Comparison of ENCODE assay signal across 24 mouse cellular contexts in genomic region chr2:19600860-19601259, GRCm38 (mm10). TPM values are rescaled to one million over a fixed set of nuclear protein-coding genes. Genes with fewer than 3 reads are reported as not detected.
"Had no signal": no experiment of that assay in that cellular context is flagged by ENCODE, and none has a peak within 500 bp of the region (broad histone marks: within the 10 kb centered on the region; RNA-seq: fewer than 3 reads in every experiment).

No protein-coding gene starts in this region.

- H3K4me3 ChIP-seq: liver, embryonic 13.5 days; liver, embryonic 15.5 days; lung, embryonic 15.5 days; megakaryocyte, embryonic 14.5 days; midbrain, embryonic 12.5 days; midbrain, embryonic 15.5 days; neural tube, embryonic 12.5 days; stomach, embryonic 15.5 days had no signal

- H3K4me2 ChIP-seq: liver, embryonic 11.5 days; liver, embryonic 13.5 days; liver, embryonic 15.5 days; lung, embryonic 15.5 days; midbrain, embryonic 12.5 days; midbrain, embryonic 15.5 days; neural tube, embryonic 12.5 days; stomach, embryonic 15.5 days had no signal

- DNase-seq: liver, embryonic 13.5 days; liver, postnatal 0 days; lung, adult 2 months; lung, postnatal 14 days; lung, postnatal 36 days; right cerebral cortex, postnatal 14 days had no signal

- H3K36me3 ChIP-seq: liver, embryonic 13.5 days; liver, embryonic 15.5 days; lung, embryonic 15.5 days; midbrain, embryonic 12.5 days; midbrain, embryonic 15.5 days; neural tube, embryonic 12.5 days; stomach, embryonic 15.5 days had no signal

- H3K27me3 ChIP-seq: liver, embryonic 13.5 days; liver, embryonic 15.5 days; lung, embryonic 15.5 days; megakaryocyte, embryonic 14.5 days; midbrain, embryonic 12.5 days; midbrain, embryonic 15.5 days; neural tube, embryonic 12.5 days; stomach, embryonic 15.5 days had no signal

RNA-seq across cellular contexts. Expression of gene 4921504E06Rik, which starts 47.1 kb away (rescaled TPM):
- total RNA-seq: megakaryocyte progenitor cell, adult 5-6 weeks; monocyte, adult 5-6 weeks; neutrophil, adult 5-6 weeks had no signal
- polyA plus RNA-seq: liver, embryonic 11.5 days; liver, embryonic 13.5 days; liver, embryonic 15.5 days; liver, postnatal 0 days; lung, adult 2 months; lung, embryonic 15.5 days; macrophage; midbrain, embryonic 12.5 days; midbrain, embryonic 15.5 days; midbrain, postnatal 0 days; neural tube, embryonic 12.5 days; neural tube, embryonic 14.5 days; spleen, adult 2 months; stomach, embryonic 15.5 days; stomach, postnatal 0 days; thymus, postnatal 0 days; urinary bladder, adult 2 months had no signal
